Mouse (Mus musculus): Measurements from ENCODE around the gene 4921507P07Rik.
"Not testable (repeated sequence)": the region's sequence is repeated elsewhere in the genome, so short reads cannot be mapped to it uniquely, and the experiment has no call there.

Gene 4921507P07Rik

DNA sequence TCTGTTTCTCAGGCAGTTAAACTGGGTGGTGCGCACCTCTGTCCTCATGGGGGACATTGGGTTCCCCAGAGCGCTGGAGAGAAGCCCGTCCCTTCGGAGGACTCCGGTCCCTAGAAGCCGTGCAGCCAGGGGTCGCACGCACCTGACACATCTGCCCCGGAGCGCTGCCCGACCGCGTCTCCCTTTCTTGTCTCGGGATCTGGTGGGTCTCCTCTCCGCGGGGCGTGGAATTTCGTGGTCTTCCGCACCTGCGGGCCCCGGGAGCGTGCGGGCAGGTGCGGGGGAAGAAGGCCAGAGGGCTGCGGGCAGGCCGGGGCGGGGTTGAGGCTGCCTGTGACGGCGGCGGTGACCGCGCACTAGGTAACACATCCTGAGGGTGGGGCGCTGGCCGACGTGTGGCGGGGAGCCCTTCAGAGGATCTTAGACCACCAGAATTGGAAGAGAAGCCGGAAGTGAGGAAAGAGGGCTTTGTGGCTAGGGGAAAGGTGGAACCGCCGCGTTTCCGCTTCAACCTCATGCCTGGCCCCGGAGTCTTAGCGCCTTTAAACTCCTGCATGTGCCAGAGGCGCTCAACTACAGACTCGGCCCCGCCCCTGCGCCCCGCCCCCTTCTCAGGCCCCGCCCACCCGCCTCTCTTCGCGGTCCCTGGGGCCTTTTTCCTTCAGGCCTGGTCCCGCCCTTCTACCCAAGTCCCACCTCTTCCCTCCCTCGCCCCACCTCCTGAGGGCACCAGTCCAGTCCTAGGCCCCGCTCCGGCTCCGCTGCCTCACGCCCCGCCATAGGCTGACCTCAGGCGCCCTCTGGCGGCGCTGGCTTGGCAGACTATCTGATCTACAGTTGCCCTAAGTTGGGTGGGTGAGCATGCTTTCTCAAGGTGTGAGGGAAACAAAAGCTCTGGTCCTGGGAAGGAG lies at the start of gene 4921507P07Rik:
4921507P07Rik (minus strand) TSS at position 332 of the 911 bp plus-strand sequence.
- peak; percentile 94 to 98 for DNase-seq

DNA sequence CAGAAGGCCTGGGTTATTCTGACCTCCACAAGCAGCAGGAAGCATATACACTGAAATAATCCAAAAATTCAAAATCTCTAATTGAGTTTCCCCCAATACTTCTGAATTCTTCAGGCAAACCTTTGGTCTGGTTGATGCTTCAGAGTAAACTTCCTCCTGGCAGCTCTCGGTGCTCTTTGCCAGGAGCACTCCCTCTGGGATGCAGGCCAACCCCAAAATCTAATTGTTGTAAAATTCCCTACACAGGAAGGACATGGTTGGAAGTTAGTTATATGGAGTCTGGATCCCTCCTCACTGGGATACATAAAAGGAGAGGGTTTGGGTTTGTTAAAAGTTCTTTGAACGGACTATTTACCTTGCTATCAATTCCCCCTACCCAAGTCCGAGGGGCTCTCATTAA lies 48.3 kb upstream of the 4921507P07Rik start:
- DNase-seq, result peak in 1 of 2 experiments; percentile 33

DNA sequence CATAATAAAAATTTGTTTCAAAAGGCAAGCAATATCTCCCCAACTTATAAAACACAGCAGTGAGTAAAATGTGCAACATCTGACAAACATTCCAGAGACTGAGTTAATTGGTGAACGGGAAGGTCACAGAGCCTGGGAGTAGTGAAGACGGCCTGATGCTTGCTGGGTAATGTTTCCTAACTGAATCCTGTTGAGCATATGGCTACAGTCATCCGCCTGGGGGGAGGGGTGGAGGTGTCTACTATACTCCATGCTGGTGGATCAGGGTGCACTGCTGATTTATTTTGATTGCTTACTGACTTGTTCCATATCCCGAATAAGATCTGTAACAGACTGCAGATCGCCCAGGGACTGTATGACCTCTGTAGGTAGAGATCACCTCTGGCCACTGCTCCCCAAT lies 45.5 kb upstream of the 4921507P07Rik start:
- peak in 1 of 2 experiments; percentile 65 for DNase-seq

DNA sequence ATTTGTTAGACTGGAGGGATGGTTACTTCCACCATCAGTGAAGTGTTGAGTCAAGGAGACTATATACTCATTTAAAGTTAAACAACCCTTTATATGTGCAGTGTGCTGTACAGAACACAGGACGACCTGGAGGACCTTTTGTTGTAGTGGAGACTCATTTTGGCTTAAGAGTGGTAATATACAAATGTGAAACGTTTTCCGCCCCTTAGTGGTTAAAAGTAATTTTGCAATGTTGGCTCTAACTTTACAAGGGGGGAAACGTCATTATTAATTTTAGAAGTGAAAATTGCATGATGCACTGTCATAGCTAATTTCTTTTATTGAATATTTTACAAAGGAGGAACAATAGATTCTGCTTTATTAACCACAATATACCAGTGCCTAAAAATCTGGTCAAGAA lies 43.9 kb upstream of the 4921507P07Rik start:
- peak in 1 of 2 experiments; percentile 29 for DNase-seq

DNA sequence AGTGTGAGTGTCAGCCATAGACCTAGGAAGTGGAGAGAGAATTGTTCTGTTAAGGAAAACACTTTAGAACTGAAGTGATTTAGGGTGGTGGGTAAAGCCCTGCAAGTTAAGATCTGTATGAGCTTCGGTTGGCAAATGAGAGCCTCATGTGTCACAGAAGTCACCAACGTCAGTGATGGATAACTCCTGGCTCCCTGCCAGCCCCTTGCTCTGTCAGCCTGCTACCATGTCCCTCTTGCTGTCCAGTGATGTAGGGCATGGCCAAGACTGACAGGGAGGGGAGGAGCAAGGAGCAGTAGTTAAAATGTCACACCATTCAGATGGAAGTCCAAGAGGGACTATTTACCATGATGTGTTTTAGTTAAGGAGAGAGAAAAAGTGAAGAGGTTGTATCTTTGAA lies 43.2 kb upstream of the 4921507P07Rik start:
- peak in 1 of 2 experiments; percentile 42 for DNase-seq

DNA sequence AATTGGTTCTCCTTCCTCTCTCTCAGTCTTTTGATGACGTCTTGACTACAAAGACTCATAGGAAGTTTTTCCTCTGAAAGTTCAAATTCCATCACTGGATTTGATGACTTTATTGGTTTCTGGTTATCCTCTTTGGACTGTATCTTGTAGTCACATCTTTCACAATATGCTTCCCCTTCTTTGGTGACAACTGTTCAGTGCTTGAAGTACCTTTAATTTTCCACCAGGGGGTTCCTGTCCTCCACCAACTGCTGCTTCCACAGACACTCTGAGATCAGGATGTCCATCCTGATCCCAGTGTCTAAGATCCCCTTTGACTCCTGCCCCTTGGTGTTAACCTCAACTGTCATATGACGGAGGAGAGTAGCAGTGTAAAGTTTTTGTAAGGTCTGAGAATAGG lies 29.7 kb upstream of the 4921507P07Rik start:
- DNase-seq, result not testable (repeated sequence)

DNA sequence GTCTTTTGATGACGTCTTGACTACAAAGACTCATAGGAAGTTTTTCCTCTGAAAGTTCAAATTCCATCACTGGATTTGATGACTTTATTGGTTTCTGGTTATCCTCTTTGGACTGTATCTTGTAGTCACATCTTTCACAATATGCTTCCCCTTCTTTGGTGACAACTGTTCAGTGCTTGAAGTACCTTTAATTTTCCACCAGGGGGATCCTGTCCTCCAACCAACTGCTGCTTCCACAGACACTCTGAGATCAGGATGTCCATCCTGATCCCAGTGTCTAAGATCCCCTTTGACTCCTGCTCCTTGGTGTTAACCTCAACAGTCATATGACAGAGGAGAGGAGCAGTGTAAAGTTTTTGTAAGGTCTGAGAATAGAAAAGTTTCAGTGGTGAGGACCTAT lies 21.8 kb upstream of the 4921507P07Rik start:
- DNase-seq, result not testable (repeated sequence)

DNA sequence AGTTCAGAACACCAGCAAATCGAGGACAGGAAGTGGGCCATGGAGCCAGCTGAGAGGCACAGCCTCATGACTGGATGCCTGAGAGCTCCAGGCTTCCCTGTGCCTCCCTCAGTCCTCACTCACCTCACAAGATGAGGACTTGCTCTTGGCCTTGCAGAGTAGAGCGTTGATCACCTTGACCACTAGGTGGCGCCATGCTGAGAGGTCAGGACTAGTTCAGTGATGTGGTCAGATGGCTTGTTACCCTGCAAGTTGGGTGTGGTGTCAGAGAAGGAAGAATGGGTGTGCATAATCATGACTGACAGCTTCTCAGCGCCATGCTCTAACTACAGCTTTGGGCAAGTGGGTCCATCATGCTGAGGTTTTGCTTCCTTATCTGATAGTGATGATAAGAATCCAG lies 5.2 kb upstream of the 4921507P07Rik start:
- DNase-seq, result peak; percentile 24 to 55

DNA sequence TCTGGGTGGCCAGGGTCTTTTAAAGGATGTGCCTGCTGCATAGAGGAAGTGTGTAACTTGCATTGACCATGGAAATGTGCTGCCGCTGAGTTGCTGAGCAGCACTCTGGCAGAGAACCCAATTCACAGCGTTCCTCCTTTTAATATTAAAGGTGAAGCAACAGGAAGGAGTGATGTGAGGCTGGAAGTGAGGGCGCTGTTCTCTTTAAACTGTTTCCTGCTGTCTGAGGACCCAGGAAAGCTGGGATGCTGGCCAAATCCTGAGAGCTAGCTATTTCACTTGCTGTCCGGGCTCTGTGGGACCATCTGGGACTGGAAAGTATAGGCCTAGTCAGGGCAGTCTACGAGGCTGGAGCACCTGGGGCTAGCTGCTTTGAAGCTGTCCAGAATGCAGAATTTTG lies 2.1 kb upstream of the 4921507P07Rik start:
- peak; percentile 57 to 76 for DNase-seq

DNA sequence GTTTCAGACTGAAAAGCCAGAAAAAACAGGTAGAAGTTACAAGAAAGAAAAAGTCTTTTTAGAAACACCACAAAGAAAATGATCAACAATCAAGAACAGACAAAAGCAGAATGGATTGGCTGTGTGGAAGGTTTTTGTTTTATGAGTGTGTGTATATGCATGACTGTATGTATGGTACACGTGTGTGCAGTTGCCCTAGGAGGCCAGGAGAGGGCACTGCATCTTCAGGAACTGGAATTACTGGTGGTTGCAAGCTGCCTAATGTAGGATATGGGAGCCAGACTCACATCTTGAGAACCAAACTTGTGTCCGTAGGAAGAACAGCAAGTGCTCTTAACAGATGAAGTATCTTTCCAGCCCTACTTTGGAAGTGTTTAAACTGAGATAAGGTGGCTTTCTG lies 2.1 kb downstream of the 4921507P07Rik start:
- DNase-seq, result no peak

DNA sequence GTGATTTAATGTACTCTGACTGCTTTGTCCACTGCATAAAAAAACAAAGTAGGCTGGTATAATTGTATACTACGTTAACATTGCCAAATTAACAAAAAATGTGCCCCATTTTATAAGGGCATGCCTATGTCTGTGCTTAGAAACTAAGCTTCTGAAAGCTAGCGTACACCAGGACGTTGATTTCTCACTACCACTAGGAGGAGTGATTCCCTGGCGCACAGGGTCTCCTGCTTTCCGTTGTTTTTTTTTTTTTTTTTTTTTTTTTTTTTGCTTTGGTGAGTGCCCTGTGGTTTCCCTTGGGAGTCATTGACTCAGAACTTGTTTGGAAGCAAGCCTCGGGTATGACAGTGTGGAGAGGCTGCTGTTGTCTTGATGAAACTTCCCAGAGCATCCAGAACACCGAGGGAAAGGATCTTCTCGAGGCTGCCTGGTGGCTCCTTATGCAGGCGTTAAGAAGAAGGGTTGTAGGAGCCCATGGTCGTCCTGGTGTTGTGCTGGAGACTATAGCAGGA lies 3.0 kb downstream of the 4921507P07Rik start:
- no peak for DNase-seq

DNA sequence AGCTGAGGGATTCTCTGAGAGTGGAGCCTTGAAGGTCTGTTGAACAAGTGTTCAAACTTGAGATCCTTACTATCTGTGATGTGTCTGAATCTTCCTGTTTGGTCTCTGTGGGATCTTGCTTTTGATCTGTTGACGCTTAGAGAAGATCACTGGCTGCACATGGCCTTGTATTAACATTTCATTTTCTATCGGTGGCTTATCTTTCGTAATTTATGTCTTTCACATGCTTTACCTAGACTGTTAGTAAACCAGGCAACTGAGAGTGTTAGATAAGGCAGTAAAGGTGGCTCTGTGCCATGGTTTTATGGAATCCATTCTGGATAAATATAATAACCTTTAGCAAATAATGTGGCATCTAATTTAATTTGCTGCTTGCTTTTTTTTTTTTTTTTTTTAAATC lies 6.2 kb downstream of the 4921507P07Rik start:
- no peak for DNase-seq

DNA sequence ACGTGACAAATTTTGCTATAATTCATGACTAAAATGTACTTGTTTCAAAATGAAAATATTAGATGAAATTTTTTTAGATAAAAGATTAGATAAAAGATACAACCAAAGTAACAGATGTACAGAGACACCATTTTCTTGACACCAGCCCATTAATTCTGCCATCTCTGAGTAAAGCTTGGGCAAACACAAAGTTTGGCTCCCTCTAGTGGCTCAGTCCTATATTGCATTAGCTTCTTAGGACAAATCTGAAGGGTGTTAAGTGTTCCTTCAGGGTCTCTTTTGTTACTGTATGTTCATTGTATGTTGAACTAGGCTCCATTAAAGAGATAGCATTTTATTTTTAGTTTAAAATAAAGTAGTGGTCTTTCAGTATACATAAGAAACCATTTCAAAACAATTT lies 8.2 kb downstream of the 4921507P07Rik start:
- DNase-seq, result peak in 1 of 2 experiments; percentile 69

DNA sequence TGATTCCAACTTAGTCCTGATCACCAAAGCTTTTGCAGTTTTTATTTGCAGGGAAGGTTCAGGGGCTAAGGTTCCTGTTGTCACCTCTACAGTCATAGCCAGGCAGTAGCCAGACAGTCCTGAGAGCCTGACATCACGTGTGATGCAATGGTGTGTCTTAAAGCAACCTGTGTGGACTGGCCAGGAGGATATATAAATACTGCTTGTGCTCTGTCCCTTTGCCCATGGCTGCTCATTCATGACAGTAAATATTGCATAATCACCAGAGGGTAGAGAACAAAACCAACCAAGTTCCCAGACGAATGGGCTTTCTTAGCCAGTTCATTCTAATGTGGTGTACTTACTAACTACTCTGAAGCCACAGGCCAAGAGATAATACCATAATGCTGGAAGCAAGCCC lies 9.0 kb downstream of the 4921507P07Rik start:
- DNase-seq, result no peak

DNA sequence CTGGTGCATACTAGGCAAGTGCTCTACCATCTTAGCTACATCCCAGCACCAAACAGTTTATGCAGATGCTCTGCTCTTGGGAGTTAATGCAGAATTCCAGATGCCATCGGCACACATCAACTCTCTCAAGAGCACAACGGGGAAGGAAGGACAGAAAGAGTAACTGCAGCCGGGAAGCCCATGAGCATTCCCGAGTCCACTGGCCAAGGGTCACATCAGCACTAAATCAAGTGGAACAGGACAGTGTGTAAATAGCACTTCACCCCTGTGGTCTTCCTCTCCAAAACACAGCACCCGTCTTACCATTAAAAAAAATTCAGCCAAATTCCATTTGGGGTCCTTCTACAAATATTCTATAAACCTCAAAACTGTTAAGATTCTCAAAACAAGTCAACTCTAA lies 10.1 kb downstream of the 4921507P07Rik start:
- no peak for DNase-seq

DNA sequence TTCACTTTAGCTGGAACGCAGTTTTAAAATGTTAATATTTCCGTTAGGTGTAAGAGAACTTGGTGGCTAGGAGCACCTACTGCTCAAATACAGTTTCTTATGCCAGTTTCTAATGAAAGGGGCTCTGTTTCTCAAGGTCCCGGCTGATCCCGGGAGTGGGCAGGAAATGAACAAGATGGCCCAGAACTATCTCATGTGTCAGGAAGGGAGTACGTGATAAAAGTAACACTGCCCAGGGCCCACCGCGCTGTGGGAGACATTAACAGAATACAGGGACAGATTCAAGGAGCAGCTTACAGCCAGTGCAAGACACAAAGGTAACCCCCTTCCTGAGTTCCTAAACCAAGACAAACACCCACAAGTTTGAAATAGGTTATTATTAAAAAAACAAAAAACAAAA lies 10.7 kb downstream of the 4921507P07Rik start:
- DNase-seq, result no peak

DNA sequence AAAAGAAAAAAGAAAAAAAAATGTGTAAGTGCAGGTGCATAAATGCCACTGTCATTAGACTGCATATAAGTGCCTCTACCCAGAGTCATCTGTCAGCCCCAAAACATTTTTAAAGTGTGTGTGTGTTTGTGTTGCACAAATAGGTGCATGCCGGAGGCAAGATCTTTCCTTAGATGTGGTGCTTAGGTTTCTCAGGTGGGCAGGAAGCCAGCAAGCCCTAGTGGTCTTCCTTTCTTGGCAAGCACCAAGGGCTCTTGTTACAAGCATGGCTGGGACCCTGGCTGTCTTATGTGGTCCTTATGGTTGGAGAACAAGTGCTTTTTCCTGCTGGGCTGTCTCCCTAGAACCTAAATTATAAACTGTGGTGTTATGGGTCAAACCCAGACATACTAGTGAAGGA lies 24.8 kb downstream of the 4921507P07Rik start:
- DNase-seq, result no peak

DNA sequence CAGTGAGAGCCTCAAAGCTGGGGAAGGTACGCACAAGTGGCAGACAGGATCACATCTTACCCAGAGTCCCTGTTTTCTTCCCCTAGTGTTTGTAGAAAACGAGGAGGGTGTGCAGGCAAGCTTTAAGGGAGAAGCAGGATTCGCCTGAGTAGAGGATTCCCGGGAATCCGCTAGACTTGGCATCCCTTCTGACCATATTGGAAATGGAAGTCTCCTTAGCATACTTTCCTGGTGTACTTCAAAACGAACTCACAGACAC lies 29.5 kb downstream of the 4921507P07Rik start:
- no peak for DNase-seq

DNA sequence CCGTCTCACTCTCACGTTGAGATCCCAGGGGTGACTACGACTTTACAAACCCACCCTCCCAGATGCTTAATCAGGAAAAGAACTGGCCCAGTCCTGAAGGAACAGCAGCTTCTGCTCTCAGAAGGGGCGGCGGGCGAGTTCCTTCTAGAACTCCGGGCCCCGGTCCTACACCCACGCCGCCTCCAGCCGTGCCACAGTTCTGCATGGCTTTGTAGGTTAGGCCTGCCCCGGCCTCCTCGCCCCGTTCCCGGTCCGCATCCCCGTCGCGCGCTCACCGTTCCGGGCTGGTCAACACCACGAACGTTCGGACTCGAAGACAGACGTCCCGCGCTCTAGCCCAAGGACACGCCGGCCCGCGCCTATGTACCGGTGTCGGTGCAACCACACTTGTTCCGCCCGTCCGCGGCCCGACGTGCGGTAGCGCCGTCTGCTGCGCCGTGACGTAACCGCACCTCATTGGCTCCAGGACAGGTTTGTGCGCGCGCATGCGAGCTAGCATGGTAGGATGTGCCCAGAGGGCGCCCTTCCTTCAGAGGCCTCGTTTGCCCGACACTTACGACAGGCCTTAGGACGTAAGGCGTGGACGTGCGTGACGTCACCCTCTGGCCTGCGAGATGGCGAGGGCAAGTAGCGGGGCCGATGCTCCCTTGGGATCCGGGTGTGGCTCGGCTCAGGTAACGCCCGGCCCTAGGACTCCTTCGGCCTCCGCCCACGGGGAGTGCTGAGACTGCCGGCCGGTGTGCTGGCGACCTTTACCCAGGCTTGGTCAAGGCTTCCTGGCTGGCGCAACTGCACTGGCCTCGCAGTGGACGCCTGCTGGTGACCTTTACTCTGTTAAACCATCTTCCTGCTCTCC lies 30.1 kb downstream of the 4921507P07Rik start, which contains the start of gene Cycs:
Cycs (minus strand) TSS at position 398 of the 856 bp plus-strand sequence.
- peak; percentile 99 to 100 for DNase-seq

DNA sequence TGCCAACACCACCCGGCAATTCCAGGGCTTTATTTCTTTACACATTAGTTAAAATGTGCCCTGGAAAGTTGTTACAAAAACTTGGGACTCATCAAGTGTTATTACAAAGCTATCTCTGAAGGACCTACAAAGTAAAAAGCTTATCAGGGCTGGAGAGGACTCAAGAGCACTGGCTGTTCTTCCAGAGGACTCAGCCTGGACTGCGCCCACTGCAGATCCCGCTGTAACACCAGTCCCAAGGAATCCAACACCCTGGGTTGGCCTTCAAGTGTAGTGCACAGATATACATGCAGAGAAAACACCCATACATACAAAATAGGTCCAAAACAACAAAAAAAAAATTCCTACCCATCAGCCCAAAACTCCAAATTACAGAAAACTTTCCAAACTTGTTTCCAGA lies 32.8 kb downstream of the 4921507P07Rik start:
- DNase-seq, result no peak

DNA sequence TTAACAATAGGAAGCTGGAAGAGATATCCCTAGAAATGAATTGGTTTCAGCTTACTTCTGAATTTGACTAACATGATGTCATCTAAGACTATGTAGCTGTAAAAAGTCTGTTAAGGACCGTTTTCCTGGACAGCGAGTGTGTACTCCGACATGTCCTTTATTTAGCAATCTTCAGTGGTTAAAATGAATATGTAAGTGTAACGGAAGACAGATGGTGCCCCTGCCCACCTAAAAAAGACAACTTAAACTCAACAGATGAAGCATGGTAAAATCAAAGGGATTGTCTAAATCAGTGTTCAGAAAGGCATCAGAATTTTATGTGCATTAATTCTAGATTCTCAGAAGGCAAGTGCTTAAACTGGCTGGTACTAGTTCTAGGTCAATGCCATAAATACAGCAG lies 34.0 kb downstream of the 4921507P07Rik start:
- DNase-seq, result no peak

DNA sequence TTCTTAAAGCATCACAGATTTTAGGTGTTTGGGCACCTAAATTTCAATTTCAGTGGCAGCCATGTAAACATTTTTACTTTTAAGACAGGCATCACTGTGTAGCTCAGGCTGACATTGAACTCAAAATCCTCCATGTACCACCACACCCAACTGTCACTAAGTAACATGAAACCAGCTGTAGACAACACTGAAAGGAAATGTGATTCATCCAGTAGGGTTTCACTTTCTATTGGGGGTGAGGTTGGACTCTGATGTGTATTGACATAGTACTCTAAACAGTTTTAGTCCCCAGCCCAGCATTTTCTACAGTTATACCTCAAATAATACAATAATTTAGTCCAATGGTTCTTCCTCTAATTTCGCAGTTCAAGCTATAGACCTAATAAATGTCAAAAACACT lies 35.7 kb downstream of the 4921507P07Rik start:
- no peak for DNase-seq

DNA sequence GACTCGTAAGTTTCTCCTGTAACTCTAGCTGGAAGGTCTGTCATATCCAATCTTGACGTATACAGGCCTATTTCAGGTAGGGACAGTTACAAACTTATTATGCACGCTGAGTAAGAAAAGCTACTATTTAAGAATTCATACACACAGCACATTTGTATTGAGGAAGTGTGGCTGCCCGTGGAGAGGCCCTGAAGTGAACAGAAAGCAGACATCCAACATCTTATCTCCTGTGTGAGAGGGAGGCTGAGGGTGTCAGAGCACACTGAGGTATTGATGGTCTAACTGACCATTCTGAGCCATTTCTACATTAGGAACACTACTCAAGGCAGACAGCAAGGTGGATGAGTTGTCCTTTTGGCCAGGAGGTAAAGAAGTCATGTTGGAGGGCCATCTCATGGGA lies 37.6 kb downstream of the 4921507P07Rik start:
- DNase-seq, result no peak

DNA sequence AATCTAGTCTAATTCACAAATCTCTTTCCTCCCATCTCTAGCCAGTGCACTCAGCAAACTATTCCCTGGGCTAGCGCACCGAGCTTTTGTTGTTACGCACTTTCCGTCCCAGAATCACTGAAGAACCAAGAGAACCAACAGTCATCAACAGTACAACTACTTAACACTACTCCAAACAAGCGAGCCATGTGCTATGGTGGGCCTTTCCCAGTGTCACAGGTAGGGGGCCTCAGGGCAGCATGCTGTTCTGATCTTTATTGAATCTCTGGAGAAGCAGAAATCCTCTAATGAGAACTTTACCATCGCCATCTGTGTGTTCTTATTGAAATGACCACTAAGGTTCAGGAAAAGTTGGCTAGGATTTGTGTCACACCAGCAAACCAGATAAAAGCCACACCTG lies 38.9 kb downstream of the 4921507P07Rik start:
- no peak for DNase-seq

All from cerebellum, postnatal 25 days (tissue).